Mouse (Mus musculus): ENCODE measurements at regions not wholly inside any gene's neighbourhood (a gene's known extent, or its start where the extent isn't known, plus 50 kb on each side); places are given as distances from the start of the nearest gene placed in this dataset.

DNA sequence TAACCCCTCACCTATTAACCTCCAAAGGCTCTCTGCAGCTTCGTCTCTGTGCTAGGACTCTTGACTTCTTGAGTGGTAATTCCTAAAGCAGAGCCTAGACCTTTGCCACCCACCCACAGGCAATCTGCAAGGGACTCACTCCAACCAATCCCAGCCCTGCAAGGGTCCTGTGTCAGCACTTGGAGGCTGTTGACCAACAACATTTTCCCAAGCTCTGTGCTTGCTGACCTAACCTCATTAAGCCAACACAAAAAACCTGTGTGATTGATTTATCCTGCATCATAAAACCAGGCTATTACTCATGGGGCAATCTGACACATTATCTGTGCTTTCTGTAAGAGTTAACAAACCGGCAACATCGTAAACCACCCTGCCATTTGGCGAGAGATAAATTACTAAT lies 61.4 kb upstream of the Sox9 start:
- no peak for DNase-seq (ENCODE audit: low read depth, low spot score)

DNA sequence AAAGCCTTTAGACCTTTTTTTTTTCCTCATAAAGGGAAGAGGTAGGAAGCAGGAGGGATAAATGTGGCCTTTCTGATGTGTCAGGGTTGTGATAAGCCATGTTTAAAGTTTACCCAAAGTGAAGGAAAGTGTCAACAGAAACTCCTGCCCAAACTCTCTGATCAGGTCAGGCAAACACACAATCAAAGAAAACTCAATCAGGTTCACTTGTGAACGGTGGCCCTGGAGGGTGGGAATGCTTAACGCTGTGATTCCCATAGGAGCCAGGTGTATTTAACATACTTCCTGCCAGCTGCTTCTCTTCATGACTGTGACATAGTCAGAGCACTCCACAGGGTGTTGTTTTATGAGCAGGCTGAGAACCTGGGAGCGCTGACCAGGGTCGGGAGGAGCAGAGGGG lies 59.1 kb upstream of the Sox9 start:
- DNase-seq (ENCODE audit: low read depth, low spot score): no peak

DNA sequence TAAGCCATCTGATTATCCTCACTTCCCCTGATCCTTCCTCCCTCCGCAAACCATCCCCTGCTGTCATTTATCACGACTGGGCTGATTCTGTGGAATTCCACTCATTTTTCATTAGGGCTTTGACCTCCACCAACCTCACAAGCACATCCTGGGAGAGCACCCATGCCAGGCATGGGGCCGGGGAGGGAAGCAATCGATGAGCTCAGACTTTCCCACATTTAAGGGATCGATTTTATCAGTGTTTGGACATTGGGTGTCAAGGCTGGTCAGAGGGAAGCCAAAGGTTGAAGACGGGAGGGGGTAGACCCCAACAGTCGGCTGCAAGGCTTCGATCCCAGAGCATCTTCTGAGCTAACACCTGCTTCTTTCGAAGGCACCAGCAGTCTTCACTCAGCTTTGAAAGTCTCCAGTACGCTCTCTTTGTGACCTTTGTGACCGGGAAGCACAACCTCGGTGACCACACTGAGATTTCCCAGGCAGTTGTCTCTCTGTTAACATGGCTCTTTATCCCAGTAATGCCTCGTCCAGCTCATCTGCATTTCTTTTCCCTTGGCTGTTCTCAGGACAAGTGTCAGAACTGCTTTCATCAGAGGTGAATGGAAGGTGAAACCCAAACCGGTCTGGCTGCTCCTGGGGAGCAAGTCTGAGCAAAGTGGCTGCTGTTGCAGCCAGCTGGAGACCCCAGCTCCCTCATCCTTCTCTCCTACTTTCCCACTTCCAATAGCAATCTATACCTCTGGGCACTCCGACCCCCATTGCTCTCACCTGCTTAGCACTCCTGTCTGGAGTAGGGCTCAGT lies 53.7 kb upstream of the Sox9 start:
- DNase-seq (ENCODE audit: low read depth, low spot score): no peak

All from embryo, embryonic 11.5 days (tissue).